Mouse (Mus musculus): ENCODE results near the gene Aldh1l1.
A peak's percentile ranks its signal among the peaks of the same experiment; 100 is the strongest.

DNA sequence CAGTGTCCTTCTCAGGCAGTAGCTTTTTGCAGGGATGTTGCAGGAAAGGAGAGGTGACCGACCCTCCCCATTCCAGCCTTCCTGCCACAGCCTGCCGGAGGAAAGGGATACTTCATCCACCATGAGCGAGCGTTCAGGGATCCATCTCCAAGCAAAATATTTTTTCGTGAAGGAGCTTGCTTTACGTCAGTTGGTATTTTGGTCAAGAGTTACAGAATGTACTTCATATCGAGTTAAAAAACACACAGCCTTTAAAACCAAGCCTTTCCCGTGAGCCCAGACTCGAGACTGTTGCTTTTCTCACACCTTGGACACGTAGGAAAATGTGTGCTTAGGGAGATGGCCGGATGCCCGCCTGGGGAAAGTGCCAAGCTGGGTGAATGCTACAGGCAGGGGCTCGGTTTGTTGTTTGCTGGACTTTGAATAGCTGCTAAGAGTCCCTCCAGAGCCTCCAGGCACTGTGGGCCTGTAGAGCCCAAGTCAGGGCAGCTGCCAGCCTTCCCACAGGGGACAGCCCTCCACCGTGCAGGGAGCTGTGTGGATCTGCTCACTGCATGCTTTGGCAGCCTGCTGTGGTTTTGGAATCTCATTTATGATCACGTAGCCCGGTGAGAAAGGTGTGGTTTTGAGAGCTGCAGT is 20.6 kb downstream of the Aldh1l1 start:
- peak; percentile 42; the same call in 1 of the 2 replicates for TF ChIP-seq POLR2A (IDR thresholded peaks at IDR 0.05; ENCODE audit: borderline replicate concordance, extremely low read depth, low read depth, low read length)
- no peak for TF ChIP-seq CTCF (IDR thresholded peaks at IDR 0.05; ENCODE audit: insufficient read depth, low read length)
